Mouse (Mus musculus) CH12.LX (cell line): Measurements from ENCODE around the gene Ston1. TPM values are rescaled to one million over a fixed set of nuclear protein-coding genes. Genes with fewer than 3 reads are reported as not detected.

Source experiments
- DNase-seq: peaks from one replicate; pipeline ENCODE4 v3.0.0-alpha.2; 2013; ENCODE audit errors: extremely low read depth
- H3K27ac ChIP-seq: 2 replicates; pipeline ENCODE4 v1.5.1; 2012; ENCODE audit warnings: low read depth, mild to moderate bottlenecking, control low read depth, moderate library complexity; ENCODE audit not compliant: insufficient read depth
- H3K27me3 ChIP-seq: replicated peaks from 2 replicates; pipeline ENCODE3; 2012; ENCODE audit warnings: inconsistent platforms
- H3K36me3 ChIP-seq, 2 experiments: replicated peaks in 1 of 2; 2 replicates each; pipeline versions ENCODE3 to v1.6.1; 2012; ENCODE audit warnings: inconsistent platforms in 1 of 2, low read length in 1 of 2, mild to moderate bottlenecking in 1 of 2, mixed read lengths in 1 of 2, moderate library complexity in 1 of 2; ENCODE audit not compliant: control insufficient read depth in 1 of 2, insufficient read depth in 1 of 2
- H3K4me1 ChIP-seq, 2 experiments: 2 replicates each; pipeline ENCODE4 v1.6.1; 2012; ENCODE audit warnings: inconsistent platforms in 1 of 2, moderate library complexity in 1 of 2; ENCODE audit not compliant: insufficient read depth in 2 of 2, control insufficient read depth in 1 of 2
- H3K4me2 ChIP-seq: 2 replicates; pipeline ENCODE4 v1.6.1; 2012; ENCODE audit warnings: low read depth, mild to moderate bottlenecking, control low read depth; ENCODE audit not compliant: poor library complexity, insufficient read depth, severe bottlenecking
- H3K4me3 ChIP-seq, 3 experiments: fragments of 150-350 bp in 1 of 3; sonication (generic) in 1 of 3; replicated peaks in 1 of 3; 2 replicates each; pipeline versions ENCODE3 to v1.5.1; 2011 to 2012; ENCODE audit warnings: low read depth in 2 of 3, low read length in 2 of 3, mild to moderate bottlenecking in 2 of 3, moderate library complexity in 2 of 3, control low read depth in 1 of 3, improper control_type of control experiment in 1 of 3, inconsistent platforms in 1 of 3, mixed read lengths in 1 of 3; ENCODE audit not compliant: poor library complexity in 1 of 3
- H3K79me2 ChIP-seq: replicated peaks from 2 replicates; pipeline ENCODE4 v1.6.1; 2012; ENCODE audit warnings: mild to moderate bottlenecking, moderate library complexity; ENCODE audit not compliant: control insufficient read depth, poor library complexity, insufficient read depth, severe bottlenecking; ENCODE audit errors: extremely low read depth
- H3K9ac ChIP-seq: 2 replicates; pipeline ENCODE4 v1.6.1; 2012; ENCODE audit warnings: low read depth, mild to moderate bottlenecking, control low read depth, moderate library complexity; ENCODE audit not compliant: insufficient read depth
- H3K9me3 ChIP-seq: replicated peaks from 2 replicates; pipeline ENCODE3; 2012; ENCODE audit warnings: low read length, inconsistent platforms, mixed read lengths
- CHD1 ChIP-seq: IDR thresholded peaks from 2 replicates; pipeline ENCODE4 v1.6.1; 2012; ENCODE audit warnings: low read depth, low read length, improper control_type of control experiment, inconsistent platforms
- CHD2 ChIP-seq: IDR thresholded peaks from 2 replicates; pipeline ENCODE4 v1.6.1; 2011; ENCODE audit warnings: low read length, improper control_type of control experiment
- CTCF ChIP-seq, 2 experiments: IDR thresholded peaks in 1 of 2; conservative IDR thresholded peaks in 1 of 2; 2 replicates each; pipeline ENCODE4 v1.5.1; 2011 to 2012; ENCODE audit warnings: low read depth in 2 of 2, low read length in 2 of 2, improper control_type of control experiment in 1 of 2, inconsistent platforms in 1 of 2, mild to moderate bottlenecking in 1 of 2, moderate library complexity in 1 of 2
- ELF1 ChIP-seq: IDR thresholded peaks from 2 replicates; pipeline ENCODE4 v1.6.1; 2014; ENCODE audit warnings: low read depth, mild to moderate bottlenecking, inconsistent platforms, low read length, improper control_type of control experiment
- EP300 ChIP-seq: IDR thresholded peaks from 2 replicates; pipeline ENCODE4 v1.6.1; 2011; ENCODE audit warnings: low read length, improper control_type of control experiment
- ETS1 ChIP-seq: conservative IDR thresholded peaks from 2 replicates; pipeline ENCODE4 v1.6.1; 2012; ENCODE audit warnings: low read depth, mild to moderate bottlenecking, inconsistent platforms, low read length, improper control_type of control experiment, moderate library complexity
- GABPA ChIP-seq: IDR thresholded peaks from 2 replicates; pipeline ENCODE4 v1.6.1; 2012; ENCODE audit warnings: low read depth, low read length, improper control_type of control experiment, inconsistent platforms; ENCODE audit not compliant: insufficient replicate concordance
- IRF4 ChIP-seq: IDR thresholded peaks from 2 replicates; pipeline ENCODE4 v1.6.1; 2014; ENCODE audit warnings: low read depth, mild to moderate bottlenecking, inconsistent platforms, low read length, improper control_type of control experiment
- JUND ChIP-seq: conservative IDR thresholded peaks from 2 replicates; pipeline ENCODE4 v1.6.1; 2011; ENCODE audit warnings: low read depth, low read length, improper control_type of control experiment
- MAFK ChIP-seq: IDR thresholded peaks from 2 replicates; pipeline ENCODE4 v1.6.1; 2011; ENCODE audit warnings: low read length, improper control_type of control experiment; ENCODE audit not compliant: insufficient replicate concordance
- MAX ChIP-seq: IDR thresholded peaks from 2 replicates; pipeline ENCODE4 v1.6.1; 2011; ENCODE audit warnings: low read length, improper control_type of control experiment
- MAZ ChIP-seq: IDR thresholded peaks from 2 replicates; pipeline ENCODE4 v1.6.1; 2012; ENCODE audit warnings: low read depth, mild to moderate bottlenecking, inconsistent platforms, low read length, improper control_type of control experiment, moderate library complexity
- MEF2A ChIP-seq: IDR thresholded peaks from 2 replicates; pipeline ENCODE4 v1.6.1; 2014; ENCODE audit warnings: low read depth, mild to moderate bottlenecking, inconsistent platforms, low read length, improper control_type of control experiment, borderline replicate concordance
- MXI1 ChIP-seq: IDR thresholded peaks from 2 replicates; pipeline ENCODE4 v1.6.1; 2011; ENCODE audit warnings: mild to moderate bottlenecking, low read depth, low read length, improper control_type of control experiment
- MYC ChIP-seq: IDR thresholded peaks from 2 replicates; pipeline ENCODE4 v1.6.1; 2011; ENCODE audit warnings: low read depth, mild to moderate bottlenecking, improper control_type of control experiment, low read length
- NRF1 ChIP-seq: IDR thresholded peaks from 2 replicates; pipeline ENCODE4 v1.6.1; 2014; ENCODE audit warnings: low read depth, mild to moderate bottlenecking, inconsistent platforms, low read length, improper control_type of control experiment, moderate library complexity
- POLR2AphosphoS2 ChIP-seq: IDR thresholded peaks from 2 replicates; pipeline ENCODE4 v1.6.1; 2011; ENCODE audit warnings: low read depth, low read length, improper control_type of control experiment
- RCOR1 ChIP-seq: conservative IDR thresholded peaks from 2 replicates; pipeline ENCODE4 v1.6.1; 2012; ENCODE audit warnings: low read depth, mild to moderate bottlenecking, inconsistent platforms, low read length, improper control_type of control experiment
- SIN3A ChIP-seq: IDR thresholded peaks from 2 replicates; pipeline ENCODE4 v1.6.1; 2012; ENCODE audit warnings: low read length, improper control_type of control experiment, inconsistent platforms
- TBP ChIP-seq: conservative IDR thresholded peaks from 2 replicates; pipeline ENCODE4 v1.6.1; 2011; ENCODE audit warnings: low read depth, low read length, improper control_type of control experiment
- TCF12 ChIP-seq: IDR thresholded peaks from 2 replicates; pipeline ENCODE4 v1.6.1; 2014; ENCODE audit warnings: low read depth, mild to moderate bottlenecking, inconsistent platforms, low read length, improper control_type of control experiment
- UBTF ChIP-seq: IDR thresholded peaks from 2 replicates; pipeline ENCODE4 v1.6.1; 2012; ENCODE audit warnings: low read depth, mild to moderate bottlenecking, inconsistent platforms, low read length, improper control_type of control experiment, moderate library complexity
- USF1 ChIP-seq: IDR thresholded peaks from 2 replicates; pipeline ENCODE4 v1.6.1; 2014; ENCODE audit warnings: low read depth, mild to moderate bottlenecking, inconsistent platforms, low read length, improper control_type of control experiment
- USF2 ChIP-seq: conservative IDR thresholded peaks from 2 replicates; pipeline ENCODE4 v1.6.1; 2011; ENCODE audit warnings: low read depth, low read length, improper control_type of control experiment
- ZC3H11A ChIP-seq: IDR thresholded peaks from 2 replicates; pipeline ENCODE4 v1.6.1; 2012; ENCODE audit warnings: low read depth, mild to moderate bottlenecking, inconsistent platforms, low read length, improper control_type of control experiment
- dilution Hi-C: fragments of 300-500 bp; cut with MboI; formaldehyde crosslinking; loops from 2 replicates; pipeline ENCODE4 v1.14.3; 2020; ENCODE audit warnings: low sequenced_read_pairs; ENCODE audit not compliant: extremely low pct_unique_long_range_greater_than_20kb, extremely low pct_ligation_motif_present
- in situ Hi-C: fragments of 300-500 bp; cut with MboI; formaldehyde crosslinking; loops from 3 replicates; pipeline ENCODE4 v1.14.3; 2019; ENCODE audit warnings: low sequenced_read_pairs, low pct_ligation_motif_present, low pct_unique_long_range_greater_than_20kb, mixed read lengths
- polyA plus RNA-seq: library from polyadenylated mRNA; unstranded; fragments of >175 nt; gene quantifications from 2 replicates; pipeline ENCODE4 v1.2.1, GENCODE M21; 2012; ENCODE audit warnings: low read depth; ENCODE audit not compliant: insufficient read length
- total RNA-seq, 2 experiments: library from RNA; depleted of rRNA; stranded (reverse); fragments of 300-350 nt in 1 of 2; fragments of >200 nt in 1 of 2; gene quantifications; 2 replicates each; pipeline ENCODE4 v1.2.3; 2012 to 2014

The Ston1 gene
- total and polyA plus RNA-seq, 3 experiments, result 0.98 to 6.0 (median 1.1) TPM

GRCm38 (mm10) chr17:88620935-88621334 lies 23.5 kb downstream of the Ston1 start:
- Histone ChIP-seq H3K27me3 (no peaks in the 10 kb centered on the region), H3K9ac (no peak overlapping the region), H3K9me3 (no peaks in the 10 kb centered on the region), H3K4me1 (peaks cover 7 to 39% of the 10 kb centered on the region in 2 experiments; a peak in 3 of 4 replicates), H3K4me2 (no peak overlapping the region), H3K36me3 (peaks cover 0 to 7% of the 10 kb centered on the region in 2 experiments), H3K4me3 (no peak overlapping the region), H3K79me2 (no peaks in the 10 kb centered on the region), H3K27ac (no peak overlapping the region)
- DNase-seq, result peak; percentile 76
- TF ChIP-seq TBP, result no peak
- no peak for TF ChIP-seq POLR2AphosphoS2
- no peak; the same call in 1 of the 2 replicates for TF ChIP-seq IRF4
- peak; percentile 19; the same call in 1 of the 2 replicates for TF ChIP-seq CHD2
- no peak for TF ChIP-seq USF1
- no peak for TF ChIP-seq UBTF
- TF ChIP-seq SIN3A, result 0 out of 2 replicates have a peak, but pooled peaks have one; percentile 37
- peak; percentile 45; the same call in 1 of the 2 replicates for TF ChIP-seq TCF12
- no peak for TF ChIP-seq JUND
- TF ChIP-seq CHD1, result no peak
- no peak for TF ChIP-seq MYC
- TF ChIP-seq ETS1, result peak; percentile 38; the same call in 1 of the 2 replicates
- TF ChIP-seq MAX, result no peak
- TF ChIP-seq RCOR1, result no peak
- no peak for TF ChIP-seq MXI1
- peak; percentile 40; the same call in 1 of the 2 replicates for TF ChIP-seq EP300
- no peak for TF ChIP-seq CTCF (conservative IDR thresholded peaks at IDR 0.05 in 1 of 2, IDR thresholded peaks at IDR 0.05 in 1 of 2; ENCODE audit: low read depth in 2 of 2, low read length in 2 of 2)
- no peak for TF ChIP-seq NRF1
- no peak for TF ChIP-seq ZC3H11A
- no peak for TF ChIP-seq ELF1
- no peak for TF ChIP-seq USF2
- no peak for TF ChIP-seq GABPA
- 0 out of 2 replicates have a peak, but pooled peaks have one; percentile 27 for TF ChIP-seq MAFK
- TF ChIP-seq MEF2A, result peak; percentile 31; the same call in 1 of the 2 replicates
- no peak for TF ChIP-seq MAZ
- dilution Hi-C loops (no loop called here), in situ Hi-C loops (no loop called here)
